Mouse (Mus musculus) C2C12 (cell line): ENCODE data around the gene Col18a1.

ENCODE experiments used
- CEBPB ChIP-seq: IDR thresholded peaks from one replicate; pipeline ENCODE4 v1.6.1; 2011; ENCODE audit warnings: low read depth, mild to moderate bottlenecking, control low read depth, moderate library complexity
- CTCF ChIP-seq: IDR thresholded peaks from one replicate; pipeline ENCODE4 v1.5.1; 2011; ENCODE audit not compliant: control insufficient read depth, insufficient read depth, insufficient read length
- FOSL1 ChIP-seq: IDR thresholded peaks from one replicate; pipeline ENCODE4 v1.8.0; 2011; ENCODE audit warnings: mild to moderate bottlenecking, low read length; ENCODE audit not compliant: poor library complexity, insufficient read depth, severe bottlenecking
- MAX ChIP-seq: IDR thresholded peaks from one replicate; pipeline ENCODE4 v1.6.1; 2011; ENCODE audit warnings: mild to moderate bottlenecking, control low read depth
- MYOD1 ChIP-seq: IDR thresholded peaks from one replicate; pipeline ENCODE4 v1.6.1; 2011; ENCODE audit warnings: low read depth; ENCODE audit not compliant: control insufficient read depth, insufficient read length
- MYOG ChIP-seq: IDR thresholded peaks from one replicate; pipeline ENCODE4 v1.6.1; 2011; ENCODE audit not compliant: control insufficient read depth, insufficient read length; ENCODE audit errors: extremely low read depth
- USF1 ChIP-seq: IDR thresholded peaks from one replicate; pipeline ENCODE4 v1.6.1; 2011; ENCODE audit warnings: low read depth, mild to moderate bottlenecking, control low read depth, moderate library complexity

DNA sequence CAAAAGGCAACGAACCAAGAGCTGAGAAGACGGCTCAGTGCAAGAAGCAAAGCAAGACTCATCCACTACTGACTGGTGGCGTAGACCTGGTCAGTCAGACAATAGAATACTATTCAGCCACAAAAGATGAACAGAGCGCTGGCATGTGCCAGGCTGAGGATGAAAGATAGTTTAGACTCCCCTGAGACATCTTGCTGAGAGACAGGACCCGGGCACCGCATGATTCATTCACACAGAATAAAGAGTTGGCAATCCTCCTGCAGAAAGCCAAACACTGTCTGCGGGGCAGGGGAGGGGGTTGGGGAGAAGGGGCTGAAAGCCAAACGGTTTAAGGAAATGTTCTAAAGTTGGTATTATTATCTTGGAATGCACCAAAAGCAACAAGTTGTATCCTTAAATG, 42.4 kb downstream of the Col18a1 start:
- TF ChIP-seq CTCF (no peak), USF1 (no peak), CEBPB (no peak), MYOG (no peak), MYOD1 (no peak), MAX (peak; percentile 85), FOSL1 (peak; percentile 78)
